Mouse (Mus musculus) heart, embryonic 15.5 days (tissue): Measurements from ENCODE around the gene St8sia1. TPM values are rescaled to one million over a fixed set of nuclear protein-coding genes. Genes with fewer than 3 reads are reported as not detected.

Experiments
- ATAC-seq: fragments of 200-750 bp; cut with Nextera tagmentation; replicated peaks from 2 replicates; pipeline ENCODE4 v1.8.0; 2017; ENCODE audit warnings: low read depth, moderate TSS enrichment; ENCODE audit not compliant: insufficient number of reproducible peaks, insufficient read depth, low FRiP score
- H3K27ac ChIP-seq: fragments of 300-500 bp; sonication (generic); 2 replicates; pipeline ENCODE4 v1.5.1; 2015; ENCODE audit warnings: mild to moderate bottlenecking, inconsistent platforms
- H3K27me3 ChIP-seq: fragments of 300-500 bp; sonication (generic); 2 replicates; pipeline ENCODE4 v1.6.1; 2015; ENCODE audit warnings: inconsistent platforms
- H3K36me3 ChIP-seq: fragments of 300-500 bp; sonication (generic); 2 replicates; pipeline ENCODE4 v1.6.1; 2015; ENCODE audit warnings: mild to moderate bottlenecking, inconsistent platforms
- H3K4me1 ChIP-seq: fragments of 300-500 bp; sonication (generic); replicated peaks from 2 replicates; pipeline ENCODE4 v1.6.1; 2015; ENCODE audit warnings: inconsistent platforms
- H3K4me2 ChIP-seq: fragments of 300-500 bp; sonication (generic); 2 replicates; pipeline ENCODE4 v1.6.1; 2015; ENCODE audit warnings: inconsistent platforms, mild to moderate bottlenecking, moderate library complexity
- H3K4me3 ChIP-seq: fragments of 300-500 bp; sonication (generic); 2 replicates; pipeline ENCODE4 v1.5.1; 2015; ENCODE audit warnings: mild to moderate bottlenecking, inconsistent platforms
- H3K9ac ChIP-seq: fragments of 300-500 bp; sonication (generic); 2 replicates; pipeline ENCODE4 v1.6.1; 2015; ENCODE audit warnings: mild to moderate bottlenecking, inconsistent platforms
- H3K9me3 ChIP-seq: fragments of 300-500 bp; sonication (generic); replicated peaks from 2 replicates; pipeline ENCODE4 v1.6.1; 2016; ENCODE audit warnings: inconsistent platforms
- WGBS: fragments of 180-500 bp; shearing (Covaris S2); methylation state at CpG from one replicate; pipeline ENCODE4 v1.1.7; 2015; ENCODE audit warnings: mixed read lengths; 5-methylcytosine and 5-hydroxymethylcytosine counted together
- polyA plus RNA-seq: library from polyadenylated mRNA; unstranded; fragments of >200 nt; fragmentation: Nextera tagmentation; extraction: Ambion mirVana; gene quantifications from 2 replicates; pipeline ENCODE4 v1.2.1, GENCODE M21; 2015

St8sia1 gene
- polyA plus RNA-seq, 1 experiment from 2014 or later: 0.88 TPM

DNA sequence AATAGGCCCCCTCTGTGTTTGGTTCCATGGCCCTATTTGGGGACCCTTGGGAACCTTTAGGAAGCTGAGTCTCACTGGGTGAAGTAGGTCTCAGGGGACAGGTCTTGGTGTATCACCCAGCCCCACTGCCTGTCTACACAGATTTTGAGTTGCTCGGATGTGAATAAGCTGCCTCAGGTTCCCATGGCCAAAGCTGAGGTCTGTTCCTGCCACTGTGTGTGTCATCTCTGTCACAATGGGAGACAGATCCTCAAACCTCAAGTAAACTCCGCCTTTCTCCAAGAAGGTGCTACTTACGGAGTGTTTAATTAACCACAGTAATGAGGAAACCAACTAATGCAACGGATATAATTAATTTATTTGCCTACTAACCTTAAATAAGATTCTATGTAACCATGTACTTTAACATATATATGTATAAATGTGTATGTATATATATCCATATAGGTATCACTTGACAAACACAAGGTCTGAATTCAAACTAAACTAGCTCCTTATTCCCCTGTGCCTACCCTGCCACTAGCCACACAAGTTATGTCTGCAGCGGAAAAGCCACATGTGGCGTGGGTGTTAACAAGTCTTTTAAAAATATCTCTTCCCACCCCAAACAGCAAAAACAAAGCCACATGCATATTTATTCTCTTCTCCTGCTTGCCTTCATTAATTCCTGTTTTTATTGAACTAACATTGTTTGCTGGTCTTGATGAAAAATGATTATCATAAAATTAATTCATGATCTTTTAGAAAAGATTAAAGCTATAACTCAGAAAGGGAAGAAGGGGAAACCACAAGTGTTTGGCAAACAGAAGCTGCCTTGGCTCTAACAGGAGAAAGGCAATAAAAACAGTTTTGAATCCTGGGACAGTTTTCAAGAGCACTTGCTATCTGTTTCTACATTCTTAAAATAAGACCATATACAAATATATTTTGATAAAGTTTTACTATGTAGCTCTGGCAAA lies 111.6 kb downstream of the St8sia1 start:
- H3K27me3 ChIP-seq: no peaks in the 10 kb centered on the region
- no peak for ATAC-seq
- 78% methylated on average over 6 of the region's 6 CpGs for WGBS

DNA sequence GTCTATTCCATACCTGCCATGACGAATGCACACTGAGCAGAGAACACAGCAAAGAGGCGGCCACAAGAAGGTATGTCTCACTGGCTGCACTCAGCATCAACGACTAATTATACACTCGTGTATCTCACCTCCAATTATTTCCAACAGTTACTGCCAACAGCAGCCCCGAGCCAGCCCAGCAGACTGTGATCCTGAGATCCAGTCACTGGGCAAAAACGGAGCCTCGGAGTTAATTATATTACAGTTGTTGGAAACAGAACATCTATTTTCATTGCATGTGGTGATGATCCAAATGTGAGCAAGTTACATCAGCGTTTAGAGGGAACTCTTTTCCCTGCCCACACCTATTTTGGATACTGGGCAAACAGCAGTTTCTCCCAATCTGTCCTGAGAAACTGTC lies 113.8 kb downstream of the St8sia1 start:
- WGBS: 77% methylated on average over 8 of the region's 8 CpGs
- ATAC-seq: no peak
- no peak overlapping the region for H3K4me2 ChIP-seq
- H3K36me3 ChIP-seq: no peaks in the 10 kb centered on the region
- no peaks in the 10 kb centered on the region for H3K4me1 ChIP-seq
- no peak overlapping the region for H3K4me3 ChIP-seq
- no peak overlapping the region for H3K9ac ChIP-seq
- no peaks in the 10 kb centered on the region for H3K9me3 ChIP-seq
- no peak overlapping the region for H3K27ac ChIP-seq
- H3K27me3 ChIP-seq: no peaks in the 10 kb centered on the region

More for the DNA sequence above, 111.6 kb downstream of the St8sia1 start:
- no peak overlapping the region for H3K9ac ChIP-seq
- no peak overlapping the region for H3K4me2 ChIP-seq
- no peak overlapping the region for H3K4me3 ChIP-seq
- no peaks in the 10 kb centered on the region for H3K36me3 ChIP-seq
- no peaks in the 10 kb centered on the region for H3K4me1 ChIP-seq
- no peak overlapping the region for H3K27ac ChIP-seq
- no peaks in the 10 kb centered on the region for H3K9me3 ChIP-seq

- WGBS: 46% methylated on average over 5 of the region's 5 CpGs
Measured at GRCm38 (mm10) chr6:142849326-142849725, 114.9 kb downstream of the St8sia1 start.

GRCm38 (mm10) chr6:142847914-142848674 lies 116.2 kb downstream of the St8sia1 start:
- no peak overlapping the region for H3K9ac ChIP-seq
- WGBS: 69% methylated on average over 8 of the region's 8 CpGs
- H3K27ac ChIP-seq: no peak overlapping the region
- no peak overlapping the region for H3K4me2 ChIP-seq
- no peak overlapping the region for H3K4me3 ChIP-seq
- no peaks in the 10 kb centered on the region for H3K4me1 ChIP-seq
- ATAC-seq: no peak
- no peaks in the 10 kb centered on the region for H3K36me3 ChIP-seq
- no peaks in the 10 kb centered on the region for H3K9me3 ChIP-seq
- no peaks in the 10 kb centered on the region for H3K27me3 ChIP-seq

More at GRCm38 (mm10) chr6:142849326-142849725, 114.9 kb downstream of the St8sia1 start:
- no peak overlapping the region for H3K27ac ChIP-seq
- no peak overlapping the region for H3K4me3 ChIP-seq
- H3K9ac ChIP-seq: no peak overlapping the region
- H3K36me3 ChIP-seq: no peaks in the 10 kb centered on the region
- ATAC-seq: no peak
- H3K4me1 ChIP-seq: no peaks in the 10 kb centered on the region
- H3K4me2 ChIP-seq: no peak overlapping the region
- no peaks in the 10 kb centered on the region for H3K9me3 ChIP-seq
- no peaks in the 10 kb centered on the region for H3K27me3 ChIP-seq

DNA sequence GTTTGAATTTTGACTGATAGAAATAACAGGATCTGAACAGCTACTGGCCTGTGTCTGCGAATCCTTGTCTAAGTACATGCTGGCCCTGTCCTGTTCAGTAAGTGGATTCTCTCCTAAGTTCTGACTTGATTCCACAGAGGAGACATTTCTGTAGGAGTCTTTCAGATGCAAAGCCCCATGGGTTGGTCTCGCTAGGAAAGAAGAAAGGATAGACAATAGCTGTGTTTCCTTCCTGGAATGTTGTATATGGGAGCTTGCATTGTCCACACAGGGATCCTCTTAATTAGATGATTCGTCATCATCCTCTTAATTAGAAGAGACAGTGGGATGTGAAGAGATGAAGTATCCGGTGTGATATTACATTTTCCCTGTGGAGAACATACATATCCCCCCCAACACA lies 117.4 kb downstream of the St8sia1 start:
- 86% methylated on average over 4 of the region's 4 CpGs for WGBS

GRCm38 (mm10) chr6:142845066-142845465 lies 119.2 kb downstream of the St8sia1 start:
- Histone ChIP-seq H3K4me3 (no peak overlapping the region), H3K4me1 (no peaks in the 10 kb centered on the region), H3K27ac (no peak overlapping the region), H3K9ac (no peak overlapping the region), H3K9me3 (no peaks in the 10 kb centered on the region), H3K4me2 (no peak overlapping the region), H3K27me3 (no peaks in the 10 kb centered on the region), H3K36me3 (no peaks in the 10 kb centered on the region)
- ATAC-seq: no peak
- WGBS: 84% methylated on average over 4 of the region's 4 CpGs

More for the DNA sequence above, 117.4 kb downstream of the St8sia1 start:
- Histone ChIP-seq H3K4me1 (no peaks in the 10 kb centered on the region), H3K4me2 (no peak overlapping the region), H3K36me3 (no peaks in the 10 kb centered on the region), H3K4me3 (no peak overlapping the region), H3K27ac (no peak overlapping the region), H3K27me3 (no peaks in the 10 kb centered on the region), H3K9ac (no peak overlapping the region), H3K9me3 (no peaks in the 10 kb centered on the region)
- ATAC-seq: no peak

GRCm38 (mm10) chr6:142844061-142844460 lies 120.2 kb downstream of the St8sia1 start:
- no peaks in the 10 kb centered on the region for H3K9me3 ChIP-seq
- no peaks in the 10 kb centered on the region for H3K4me1 ChIP-seq
- H3K27ac ChIP-seq: no peak overlapping the region
- H3K27me3 ChIP-seq: no peaks in the 10 kb centered on the region
- H3K4me3 ChIP-seq: no peak overlapping the region
- H3K4me2 ChIP-seq: no peak overlapping the region
- H3K9ac ChIP-seq: no peak overlapping the region
- 85% methylated on average over 4 of the region's 4 CpGs for WGBS
- no peaks in the 10 kb centered on the region for H3K36me3 ChIP-seq
- no peak for ATAC-seq

DNA sequence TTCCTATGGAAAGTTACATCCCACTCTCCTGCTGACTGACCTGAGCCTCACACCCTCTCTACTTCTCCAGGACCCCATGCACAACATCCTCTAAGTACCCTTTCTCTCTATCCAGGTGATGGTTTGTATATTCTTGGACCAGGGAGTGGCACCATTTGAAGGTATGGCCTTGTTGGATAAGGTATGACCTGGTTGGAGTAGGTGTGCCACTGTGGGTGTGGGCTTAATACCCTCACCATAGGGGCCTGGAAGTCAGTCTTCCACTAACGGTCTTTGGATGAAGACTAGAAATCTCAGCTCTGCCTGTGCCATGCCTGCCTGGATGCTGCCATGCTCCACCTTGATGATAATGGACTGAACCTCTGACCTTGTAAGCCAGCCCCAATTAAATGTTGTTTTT lies 125.8 kb downstream of the St8sia1 start:
- Histone ChIP-seq H3K27ac (no peak overlapping the region), H3K4me1 (no peaks in the 10 kb centered on the region), H3K9ac (no peak overlapping the region), H3K4me3 (no peak overlapping the region), H3K9me3 (no peaks in the 10 kb centered on the region), H3K36me3 (no peaks in the 10 kb centered on the region), H3K27me3 (no peaks in the 10 kb centered on the region), H3K4me2 (no peak overlapping the region)
- no peak for ATAC-seq
- 89% methylated on average over 1 of the region's 1 CpGs for WGBS

- Histone ChIP-seq H3K27me3 (no peaks in the 10 kb centered on the region), H3K36me3 (no peaks in the 10 kb centered on the region), H3K4me3 (no peak overlapping the region), H3K9ac (no peak overlapping the region), H3K4me2 (no peak overlapping the region), H3K4me1 (no peaks in the 10 kb centered on the region), H3K9me3 (no peaks in the 10 kb centered on the region), H3K27ac (no peak overlapping the region)
- WGBS: 67% methylated on average over 9 of the region's 9 CpGs
- no peak for ATAC-seq
Measured at GRCm38 (mm10) chr6:142837326-142837725, 126.9 kb downstream of the St8sia1 start.

- H3K27me3 ChIP-seq: 0 out of 2 replicates have a peak, but pooled peaks cover under 1% of the 10 kb centered on the region
- no peak overlapping the region for H3K9ac ChIP-seq
- H3K36me3 ChIP-seq: no peaks in the 10 kb centered on the region
- no peaks in the 10 kb centered on the region for H3K9me3 ChIP-seq
- peaks cover 3% of the 10 kb centered on the region; the same call in 1 of the 2 replicates for H3K4me1 ChIP-seq
- H3K4me2 ChIP-seq: no peak overlapping the region
- no peak overlapping the region for H3K27ac ChIP-seq
- H3K4me3 ChIP-seq: no peak overlapping the region
- no peak for ATAC-seq
- WGBS: 72% methylated on average over 18 of the region's 18 CpGs
Measured at GRCm38 (mm10) chr6:142835726-142836125, 128.5 kb downstream of the St8sia1 start.

GRCm38 (mm10) chr6:142834911-142835310 lies 129.3 kb downstream of the St8sia1 start:
- no peaks in the 10 kb centered on the region for H3K9me3 ChIP-seq
- ATAC-seq: no peak
- no peak overlapping the region for H3K9ac ChIP-seq
- H3K36me3 ChIP-seq: no peaks in the 10 kb centered on the region
- 0 out of 2 replicates have a peak, but pooled peaks cover 9% of the 10 kb centered on the region for H3K27me3 ChIP-seq
- peaks cover 3% of the 10 kb centered on the region; the same call in 1 of the 2 replicates for H3K4me1 ChIP-seq
- 37% methylated on average over 4 of the region's 4 CpGs for WGBS
- no peak overlapping the region for H3K4me3 ChIP-seq
- no peak overlapping the region for H3K27ac ChIP-seq
- H3K4me2 ChIP-seq: no peak overlapping the region
